Mouse (Mus musculus): ENCODE results near the gene Defb3. TPM values are rescaled to one million over a fixed set of nuclear protein-coding genes. Genes with fewer than 3 reads are reported as not detected.
"Not testable (repeated sequence)": the region's sequence is repeated elsewhere in the genome, so short reads cannot be mapped to it uniquely, and the experiment has no call there.

Defb3 gene
- polyA plus RNA-seq (2015; fragmentation: Nextera tagmentation; extraction: Ambion mirVana), result 0.64 and 1.9 TPM in 2 replicates

GRCm38 (mm10) chr8:19293060-19293459, at the start of gene Defb3:
Gene Defb3 (plus strand): TSS chr8:19293360.
- DNase-seq (ENCODE audit: low spot score), result not testable (repeated sequence)

- DNase-seq (ENCODE audit: low spot score), result no peak
These were observed 45.9 kb upstream of the Defb3 start, which contains the start of gene Defb5 for GRCm38 (mm10) chr8:19247280-19247679. Gene Defb5 (plus strand): TSS chr8:19247580.

- no peak for DNase-seq (ENCODE audit: low spot score)
These were observed 35.0 kb upstream of the Defb3 start for GRCm38 (mm10) chr8:19258136-19258535.

GRCm38 (mm10) chr8:19259667-19260066, 33.5 kb upstream of the Defb3 start:
- DNase-seq (ENCODE audit: low spot score), result no peak

GRCm38 (mm10) chr8:19298361-19298760, 5.2 kb downstream of the Defb3 start:
- DNase-seq (ENCODE audit: low spot score), result not testable (repeated sequence)

- no peak for DNase-seq (ENCODE audit: low spot score)
These were observed 38.7 kb downstream of the Defb3 start for GRCm38 (mm10) chr8:19331836-19332235.

Other genes with a start within 250 kb of the Defb3 start
- not detected in 2 replicates for gene Defb39, start 228.6 kb upstream of the Defb3 start, polyA plus RNA-seq (2015; fragmentation: Nextera tagmentation; extraction: Ambion mirVana)
- gene Defb12, start 178.5 kb upstream of the Defb3 start, polyA plus RNA-seq (2015; fragmentation: Nextera tagmentation; extraction: Ambion mirVana), result not detected in 2 replicates
- gene Defb34, start 169.6 kb upstream of the Defb3 start, polyA plus RNA-seq (2015; fragmentation: Nextera tagmentation; extraction: Ambion mirVana), result not detected in 2 replicates
- gene Gm45826, start 152.6 kb upstream of the Defb3 start, polyA plus RNA-seq (2015; fragmentation: Nextera tagmentation; extraction: Ambion mirVana), result not detected in 2 replicates
- not detected in 2 replicates for gene Defb14, start 99.0 kb upstream of the Defb3 start, polyA plus RNA-seq (2015; fragmentation: Nextera tagmentation; extraction: Ambion mirVana)
- not detected in 2 replicates for gene Defb4, start 94.7 kb upstream of the Defb3 start, polyA plus RNA-seq (2015; fragmentation: Nextera tagmentation; extraction: Ambion mirVana)
- gene Defb6, start 67.9 kb upstream of the Defb3 start, polyA plus RNA-seq (2015; fragmentation: Nextera tagmentation; extraction: Ambion mirVana), result 3.7 and 4.6 TPM in 2 replicates
- not detected in 2 replicates for gene Defb46, start 53.4 kb upstream of the Defb3 start, polyA plus RNA-seq (2015; fragmentation: Nextera tagmentation; extraction: Ambion mirVana)
- gene Defb5, start 45.8 kb upstream of the Defb3 start, polyA plus RNA-seq (2015; fragmentation: Nextera tagmentation; extraction: Ambion mirVana), result not detected in 2 replicates
- not detected in 2 replicates for gene Defb8, start 154.2 kb downstream of the Defb3 start, polyA plus RNA-seq (2015; fragmentation: Nextera tagmentation; extraction: Ambion mirVana)
- not detected in 2 replicates for gene Defb7, start 201.7 kb downstream of the Defb3 start, polyA plus RNA-seq (2015; fragmentation: Nextera tagmentation; extraction: Ambion mirVana)

All from thymus, postnatal 0 days (tissue).